Mouse (Mus musculus): ENCODE measurements around the gene Cradd. TPM values are rescaled to one million over a fixed set of nuclear protein-coding genes. Genes with fewer than 3 reads are reported as not detected.

Gene Cradd
- total RNA-seq, 2 experiments from 2014 or later, result 5.6 to 5.9 TPM

- no peak overlapping the region for H3K4me3 ChIP-seq
- no peak overlapping the region for H3K27ac ChIP-seq
- no peak for DNase-seq (ENCODE audit: extremely low spot score in 1 of 2, low spot score in 2 of 2)
- TF ChIP-seq CTCF (IDR thresholded peaks at IDR 0.05), result no peak
- intact Hi-C loops (cut with DNase I), result no loop called here
Measured at GRCm38 (mm10) chr10:95200323-95200722, 123.6 kb downstream of the Cradd start.

GRCm38 (mm10) chr10:95199541-95200269, 124.2 kb downstream of the Cradd start:
- Histone ChIP-seq H3K4me3 (no peak overlapping the region), H3K27ac (no peak overlapping the region)
- intact Hi-C loops (cut with DNase I), result no loop called here
- no peak for DNase-seq (ENCODE audit: extremely low spot score in 1 of 2, low spot score in 2 of 2)
- TF ChIP-seq CTCF (IDR thresholded peaks at IDR 0.05), result no peak

- no peak for TF ChIP-seq CTCF (IDR thresholded peaks at IDR 0.05)
- no peak overlapping the region for H3K4me3 ChIP-seq
- intact Hi-C loops (cut with DNase I), result no loop called here
- no peak overlapping the region for H3K27ac ChIP-seq
- no peak for DNase-seq (ENCODE audit: extremely low spot score in 1 of 2, low spot score in 2 of 2)
Measured at GRCm38 (mm10) chr10:95197377-95197776, 126.6 kb downstream of the Cradd start.

- no peak overlapping the region for H3K27ac ChIP-seq
- no peak for TF ChIP-seq CTCF (IDR thresholded peaks at IDR 0.05)
- intact Hi-C loops (cut with DNase I), result no loop called here
Measured at GRCm38 (mm10) chr10:95195719-95196118, 128.2 kb downstream of the Cradd start.

GRCm38 (mm10) chr10:95194776-95195175, 129.2 kb downstream of the Cradd start:
- no peak for DNase-seq (ENCODE audit: extremely low spot score in 1 of 2, low spot score in 2 of 2)
- Histone ChIP-seq H3K27ac (no peak overlapping the region), H3K4me3 (no peak overlapping the region)
- intact Hi-C loops (cut with DNase I), result no loop called here
- TF ChIP-seq CTCF (IDR thresholded peaks at IDR 0.05), result no peak

More at GRCm38 (mm10) chr10:95195719-95196118, 128.2 kb downstream of the Cradd start:
- DNase-seq (ENCODE audit: extremely low spot score in 1 of 2, low spot score in 2 of 2), result no peak
- no peak overlapping the region for H3K4me3 ChIP-seq

- intact Hi-C loops (cut with DNase I), result no loop called here
- no peak overlapping the region for H3K27ac ChIP-seq
- no peak for TF ChIP-seq CTCF (IDR thresholded peaks at IDR 0.05)
- DNase-seq (ENCODE audit: extremely low spot score in 1 of 2, low spot score in 2 of 2), result no peak
- H3K4me3 ChIP-seq, result no peak overlapping the region
Measured at GRCm38 (mm10) chr10:95193875-95194281, 130.1 kb downstream of the Cradd start.

GRCm38 (mm10) chr10:95191881-95192280, 132.1 kb downstream of the Cradd start:
- no peak for DNase-seq (ENCODE audit: extremely low spot score in 1 of 2, low spot score in 2 of 2)
- Histone ChIP-seq H3K4me3 (no peak overlapping the region), H3K27ac (no peak overlapping the region)
- intact Hi-C loops (cut with DNase I), result no loop called here
- TF ChIP-seq CTCF (IDR thresholded peaks at IDR 0.05), result no peak

GRCm38 (mm10) chr10:95191151-95191655, 132.7 kb downstream of the Cradd start:
- TF ChIP-seq CTCF (IDR thresholded peaks at IDR 0.05), result no peak
- intact Hi-C loops (cut with DNase I), result no loop called here
- H3K4me3 ChIP-seq, result no peak overlapping the region

GRCm38 (mm10) chr10:95189550-95190211, 134.3 kb downstream of the Cradd start:
- intact Hi-C loops (cut with DNase I), result no loop called here
- no peak for DNase-seq (ENCODE audit: extremely low spot score in 1 of 2, low spot score in 2 of 2)
- H3K4me3 ChIP-seq, result no peak overlapping the region
- TF ChIP-seq CTCF (IDR thresholded peaks at IDR 0.05), result no peak
- H3K27ac ChIP-seq, result no peak overlapping the region

More at GRCm38 (mm10) chr10:95191151-95191655, 132.7 kb downstream of the Cradd start:
- H3K27ac ChIP-seq, result no peak overlapping the region
- DNase-seq (ENCODE audit: extremely low spot score in 1 of 2, low spot score in 2 of 2), result no peak

GRCm38 (mm10) chr10:95184210-95184609, 139.7 kb downstream of the Cradd start:
- DNase-seq (ENCODE audit: extremely low spot score in 1 of 2, low spot score in 2 of 2), result no peak
- no peak for TF ChIP-seq CTCF (IDR thresholded peaks at IDR 0.05)
- H3K27ac ChIP-seq, result no peak overlapping the region
- no peak overlapping the region for H3K4me3 ChIP-seq
- intact Hi-C loops (cut with DNase I), result no loop called here

GRCm38 (mm10) chr10:95183051-95183450, 140.9 kb downstream of the Cradd start:
- H3K4me3 ChIP-seq, result no peak overlapping the region
- no peak for TF ChIP-seq CTCF (IDR thresholded peaks at IDR 0.05)
- H3K27ac ChIP-seq, result 0 out of 2 replicates have a peak overlapping the region, but pooled peaks have one; percentile 15
- intact Hi-C loops (cut with DNase I), result no loop called here
- DNase-seq (ENCODE audit: extremely low spot score in 1 of 2, low spot score in 2 of 2), result peak; percentile 33 to 39

GRCm38 (mm10) chr10:95182405-95182804, 141.5 kb downstream of the Cradd start:
- H3K4me3 ChIP-seq, result no peak overlapping the region
- no peak for DNase-seq (ENCODE audit: extremely low spot score in 1 of 2, low spot score in 2 of 2)
- intact Hi-C loops (cut with DNase I), result no loop called here
- TF ChIP-seq CTCF (IDR thresholded peaks at IDR 0.05), result no peak
- H3K27ac ChIP-seq, result no peak overlapping the region
